Mouse (Mus musculus) spleen, adult 2 months (tissue): ENCODE measurements at regions not wholly inside any gene's neighbourhood (a gene's known extent, or its start where the extent isn't known, plus 50 kb on each side); places are given as distances from the start of the nearest gene placed in this dataset.

Source experiments
- DNase-seq, 2 experiments: peaks; one replicate each; pipeline versions ENCODE4 v3.0.0 to v3.0.0-alpha.2; 2012 to 2021; ENCODE audit warnings: low spot score in 2 of 2, low read depth in 1 of 2
- H3K27ac ChIP-seq: fragments of 200-500 bp; 2 replicates; pipeline ENCODE4 v1.5.1; 2012; ENCODE audit warnings: low read length, inconsistent platforms; ENCODE audit not compliant: insufficient read depth
- H3K27me3 ChIP-seq: fragments of 200-500 bp; 2 replicates; pipeline ENCODE4 v1.6.1; 2012; ENCODE audit warnings: mild to moderate bottlenecking, moderate library complexity, low read length, inconsistent platforms; ENCODE audit not compliant: control insufficient read depth, insufficient read depth
- H3K36me3 ChIP-seq: fragments of 200-500 bp; 2 replicates; pipeline ENCODE4 v1.6.1; 2012; ENCODE audit warnings: mild to moderate bottlenecking, low read length, inconsistent platforms; ENCODE audit not compliant: control insufficient read depth, insufficient read depth
- H3K4me1 ChIP-seq: fragments of 200-500 bp; 2 replicates; pipeline ENCODE4 v1.6.1; 2011; ENCODE audit warnings: inconsistent platforms; ENCODE audit not compliant: control insufficient read depth, insufficient read depth, insufficient read length
- H3K4me3 ChIP-seq: fragments of 200-500 bp; 2 replicates; pipeline ENCODE4 v1.5.1; 2011; ENCODE audit warnings: mild to moderate bottlenecking, inconsistent platforms; ENCODE audit not compliant: insufficient read depth, insufficient read length; ENCODE audit errors: extremely low read depth
- CTCF ChIP-seq: fragments of 200-500 bp; IDR thresholded peaks from 2 replicates; pipeline ENCODE4 v1.5.1; 2011; ENCODE audit warnings: mild to moderate bottlenecking, inconsistent platforms; ENCODE audit not compliant: insufficient read depth, insufficient read length, insufficient replicate concordance; ENCODE audit errors: extremely low read depth
- POLR2A ChIP-seq: fragments of 200-500 bp; IDR thresholded peaks from 2 replicates; pipeline ENCODE4 v1.6.1; 2011; ENCODE audit warnings: low read depth, low read length, inconsistent platforms
- WGBS: fragments of 180-500 bp; shearing (Covaris S2); methylation state at CpG from one replicate; pipeline ENCODE4 v1.1.7; 2018; 5-methylcytosine and 5-hydroxymethylcytosine counted together

- 52% methylated on average over 4 of the region's 4 CpGs for WGBS
- H3K27ac ChIP-seq: no peak overlapping the region
- no peak for DNase-seq
- H3K36me3 ChIP-seq: no peaks in the 10 kb centered on the region
- no peak for TF ChIP-seq POLR2A
- no peak for TF ChIP-seq CTCF
- no peaks in the 10 kb centered on the region for H3K4me1 ChIP-seq
- no peak overlapping the region for H3K4me3 ChIP-seq
- H3K27me3 ChIP-seq: no peaks in the 10 kb centered on the region
These were observed 450.9 kb downstream of the Tns1 start for GRCm38 (mm10) chr1:73673191-73673850.

GRCm38 (mm10) chr1:73672239-73672638 lies 452.0 kb downstream of the Tns1 start:
- TF ChIP-seq CTCF: no peak
- TF ChIP-seq POLR2A: no peak
- 85% methylated on average over 4 of the region's 4 CpGs for WGBS
- DNase-seq: no peak
- Histone ChIP-seq H3K36me3 (no peaks in the 10 kb centered on the region), H3K4me1 (no peaks in the 10 kb centered on the region), H3K27ac (no peak overlapping the region), H3K27me3 (no peaks in the 10 kb centered on the region), H3K4me3 (no peak overlapping the region)

DNA sequence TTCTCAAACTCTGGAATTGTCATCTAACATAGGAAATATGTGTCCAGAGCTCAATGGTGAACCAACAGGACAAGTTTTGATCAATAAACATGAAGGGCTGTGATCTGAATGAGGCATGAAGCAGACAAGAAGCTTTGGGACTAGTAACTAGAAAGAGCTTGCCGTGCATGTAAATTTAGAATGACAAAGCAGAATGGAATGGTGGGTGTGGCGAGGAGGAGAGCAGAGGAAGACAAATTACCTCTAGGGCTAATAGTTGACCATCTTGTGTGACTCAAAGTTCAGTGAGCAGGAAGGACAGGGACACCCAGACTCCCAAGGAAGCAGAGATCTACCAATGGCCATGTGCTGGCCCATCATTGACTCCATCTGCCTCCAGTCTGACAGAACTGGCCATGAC lies 455.6 kb downstream of the Tns1 start:
- Histone ChIP-seq H3K36me3 (no peaks in the 10 kb centered on the region), H3K4me3 (no peak overlapping the region), H3K27ac (no peak overlapping the region), H3K27me3 (no peaks in the 10 kb centered on the region), H3K4me1 (no peaks in the 10 kb centered on the region)
- TF ChIP-seq POLR2A (no peak), CTCF (no peak)
- WGBS: 83% methylated on average over 2 of the region's 2 CpGs
- no peak for DNase-seq

DNA sequence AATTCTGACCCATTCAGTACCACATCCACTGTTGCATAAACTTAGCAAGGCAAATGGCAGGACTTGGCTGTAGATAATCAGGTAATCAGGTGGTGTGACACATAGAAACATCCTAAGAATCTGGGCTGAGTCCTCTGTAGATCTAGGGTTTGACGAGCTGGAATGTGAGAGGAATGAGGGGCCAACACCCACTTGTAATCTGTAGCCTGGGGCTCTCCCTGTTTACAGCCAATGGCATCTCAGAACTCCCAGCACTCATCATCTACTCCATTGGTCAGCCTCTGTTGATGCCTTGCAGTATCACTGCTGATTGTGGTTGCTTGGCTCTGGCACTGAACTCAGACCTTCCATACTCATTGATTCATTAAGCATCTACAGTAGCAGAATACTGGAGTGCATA lies 460.7 kb downstream of the Tns1 start:
- TF ChIP-seq CTCF: no peak
- no peak for TF ChIP-seq POLR2A
- Histone ChIP-seq H3K4me3 (no peak overlapping the region), H3K4me1 (no peaks in the 10 kb centered on the region), H3K36me3 (no peaks in the 10 kb centered on the region), H3K27me3 (no peaks in the 10 kb centered on the region), H3K27ac (no peak overlapping the region)
- no peak for DNase-seq
- WGBS: 61% methylated on average over 1 of the region's 1 CpGs

DNA sequence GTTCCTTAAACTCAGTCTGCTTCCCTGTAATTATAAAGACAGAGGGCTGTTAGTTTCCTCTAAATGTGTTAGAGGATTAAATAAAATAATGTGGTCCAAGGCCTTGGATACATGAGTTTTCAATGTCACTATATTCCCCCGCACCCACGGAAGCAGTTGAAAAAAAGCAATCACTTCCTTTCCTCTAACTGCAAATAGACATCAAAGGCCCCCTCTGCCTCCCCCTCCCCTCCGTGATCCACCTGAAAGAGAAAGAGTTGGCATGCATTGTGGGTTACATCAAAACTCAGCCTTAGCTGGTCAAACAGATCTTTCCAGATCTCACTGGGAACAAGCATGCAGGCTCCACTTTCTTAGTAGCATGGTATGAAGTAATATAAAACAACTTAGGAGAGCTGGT lies 479.2 kb downstream of the Tns1 start:
- TF ChIP-seq POLR2A (no peak), CTCF (no peak)
- Histone ChIP-seq H3K36me3 (no peaks in the 10 kb centered on the region), H3K4me3 (no peak overlapping the region), H3K27ac (no peak overlapping the region), H3K27me3 (no peaks in the 10 kb centered on the region), H3K4me1 (no peaks in the 10 kb centered on the region)
- 63% methylated on average over 3 of the region's 3 CpGs for WGBS
- DNase-seq: no peak

- H3K27me3 ChIP-seq: no peaks in the 10 kb centered on the region
- H3K4me3 ChIP-seq: no peak overlapping the region
- no peak for DNase-seq
- H3K4me1 ChIP-seq: no peaks in the 10 kb centered on the region
- no peak for TF ChIP-seq CTCF
- TF ChIP-seq POLR2A: no peak
- no peaks in the 10 kb centered on the region for H3K36me3 ChIP-seq
- 81% methylated on average over 5 of the region's 5 CpGs for WGBS
- no peak overlapping the region for H3K27ac ChIP-seq
These were observed 479.9 kb downstream of the Tns1 start for GRCm38 (mm10) chr1:73644394-73644793.

GRCm38 (mm10) chr1:73643431-73643830 lies 480.8 kb downstream of the Tns1 start:
- Histone ChIP-seq H3K27me3 (no peaks in the 10 kb centered on the region), H3K27ac (no peak overlapping the region), H3K4me3 (no peak overlapping the region), H3K4me1 (no peaks in the 10 kb centered on the region), H3K36me3 (no peaks in the 10 kb centered on the region)
- WGBS: 74% methylated on average over 5 of the region's 5 CpGs
- no peak for DNase-seq
- TF ChIP-seq POLR2A (no peak), CTCF (no peak)

DNA sequence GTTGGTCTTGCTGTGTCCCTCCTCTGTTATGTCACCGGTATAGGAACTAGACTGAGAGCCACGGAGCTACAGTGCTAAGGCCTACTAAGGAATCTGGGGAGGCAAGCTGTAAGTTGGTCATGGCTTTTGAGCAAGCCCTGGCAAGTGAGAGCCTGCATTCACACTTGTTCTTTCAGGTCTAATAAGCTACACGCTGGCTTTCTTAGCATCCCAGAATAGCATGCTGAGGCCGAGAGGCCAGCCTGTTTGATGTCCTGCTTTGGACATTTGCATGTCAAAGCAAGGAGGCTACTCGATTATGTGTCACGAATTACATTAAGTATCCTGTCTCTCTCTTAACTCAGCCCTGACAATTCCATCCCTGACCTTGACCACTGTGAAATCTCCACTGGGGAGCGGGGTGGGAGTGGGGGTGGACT lies 481.5 kb downstream of the Tns1 start:
- Histone ChIP-seq H3K4me1 (no peaks in the 10 kb centered on the region), H3K27ac (no peak overlapping the region), H3K27me3 (no peaks in the 10 kb centered on the region), H3K4me3 (no peak overlapping the region), H3K36me3 (no peaks in the 10 kb centered on the region)
- no peak for DNase-seq
- TF ChIP-seq POLR2A (no peak), CTCF (no peak)
- WGBS: 65% methylated on average over 7 of the region's 7 CpGs
